Mouse (Mus musculus): ENCODE results near the gene Amigo1. TPM values are rescaled to one million over a fixed set of nuclear protein-coding genes. Genes with fewer than 3 reads are reported as not detected.
"Not testable (repeated sequence)": the region's sequence is repeated elsewhere in the genome, so short reads cannot be mapped to it uniquely, and the experiment has no call there.

Amigo1 gene
- polyA plus RNA-seq, 1 experiment from 2014 or later, result 4.3 TPM

DNA sequence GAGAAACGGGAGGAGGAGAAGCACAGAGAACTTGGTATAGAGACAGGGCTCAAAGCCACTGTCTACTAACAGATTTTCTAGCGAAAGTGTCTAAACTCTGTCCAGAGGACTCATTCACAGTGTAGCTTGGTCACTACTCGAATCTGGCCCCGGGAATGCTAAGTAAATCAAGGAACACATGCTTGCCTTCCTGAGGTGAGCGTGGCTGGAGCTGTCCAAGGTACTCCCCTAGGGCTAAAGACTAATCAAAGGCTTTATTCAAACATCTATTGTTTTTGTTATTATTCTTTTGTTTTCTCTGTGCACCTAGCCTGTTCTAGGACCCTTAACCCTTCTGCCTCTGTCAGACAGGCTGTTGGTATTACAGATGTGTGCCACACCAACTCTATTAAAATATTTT, 28.6 kb downstream of the Amigo1 start:
- DNase-seq (ENCODE audit: low spot score, missing footprints), result no peak

DNA sequence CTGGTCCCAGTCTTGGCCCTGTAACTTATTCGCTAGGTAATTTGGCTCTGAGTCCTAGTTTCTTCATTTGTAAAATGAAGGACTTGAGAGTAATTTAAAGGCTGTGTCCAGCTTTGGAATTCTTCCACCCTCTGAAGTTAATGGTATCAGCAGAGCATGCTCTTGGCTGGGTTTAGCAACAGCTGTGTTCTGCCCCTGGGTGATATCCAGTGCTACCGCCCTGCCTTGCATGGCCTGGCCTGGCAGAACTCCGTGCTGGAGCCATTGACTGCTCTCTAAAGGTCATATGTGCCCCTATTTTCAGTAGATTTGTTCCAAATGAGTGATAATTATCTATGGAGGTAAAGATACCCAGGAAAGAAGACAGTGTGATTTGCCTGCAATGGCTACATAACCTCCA, 34.5 kb downstream of the Amigo1 start:
- Histone ChIP-seq H3K27ac (ENCODE audit: low read depth, low read length) (no peak overlapping the region), H3K9ac (ENCODE audit: low read length) (no peak overlapping the region), H3K9me3 (ENCODE audit: control insufficient read depth, low read length) (no peaks in the 10 kb centered on the region), H3K4me1 (ENCODE audit: control insufficient read depth, insufficient read depth, low read length) (no peaks in the 10 kb centered on the region), H3K4me3 (ENCODE audit: low read depth, low read length) (no peak overlapping the region), H3K36me3 (ENCODE audit: control insufficient read depth, insufficient read depth, low read length) (no peaks in the 10 kb centered on the region), H3K27me3 (ENCODE audit: control insufficient read depth, insufficient read depth, low read length) (peaks cover 15% of the 10 kb centered on the region), H3K4me2 (no peak overlapping the region)
- DNase-seq (ENCODE audit: low spot score, missing footprints) (no peak), ATAC-seq (ENCODE audit: low FRiP score) (no peak)
- WGBS, result 85% methylated on average over 3 of the region's 3 CpGs

More for the DNA sequence above, 28.6 kb downstream of the Amigo1 start:
- Histone ChIP-seq H3K9ac (ENCODE audit: low read length) (no peak overlapping the region), H3K27ac (ENCODE audit: low read depth, low read length) (no peak overlapping the region), H3K4me2 (no peak overlapping the region), H3K9me3 (ENCODE audit: control insufficient read depth, low read length) (no peaks in the 10 kb centered on the region), H3K27me3 (ENCODE audit: control insufficient read depth, insufficient read depth, low read length) (no peaks in the 10 kb centered on the region), H3K4me1 (ENCODE audit: control insufficient read depth, insufficient read depth, low read length) (no peaks in the 10 kb centered on the region), H3K36me3 (ENCODE audit: control insufficient read depth, insufficient read depth, low read length) (no peaks in the 10 kb centered on the region), H3K4me3 (ENCODE audit: low read depth, low read length) (no peak overlapping the region)
- WGBS, result 22% methylated on average over 5 of the region's 5 CpGs
- no peak for ATAC-seq (ENCODE audit: low FRiP score)

DNA sequence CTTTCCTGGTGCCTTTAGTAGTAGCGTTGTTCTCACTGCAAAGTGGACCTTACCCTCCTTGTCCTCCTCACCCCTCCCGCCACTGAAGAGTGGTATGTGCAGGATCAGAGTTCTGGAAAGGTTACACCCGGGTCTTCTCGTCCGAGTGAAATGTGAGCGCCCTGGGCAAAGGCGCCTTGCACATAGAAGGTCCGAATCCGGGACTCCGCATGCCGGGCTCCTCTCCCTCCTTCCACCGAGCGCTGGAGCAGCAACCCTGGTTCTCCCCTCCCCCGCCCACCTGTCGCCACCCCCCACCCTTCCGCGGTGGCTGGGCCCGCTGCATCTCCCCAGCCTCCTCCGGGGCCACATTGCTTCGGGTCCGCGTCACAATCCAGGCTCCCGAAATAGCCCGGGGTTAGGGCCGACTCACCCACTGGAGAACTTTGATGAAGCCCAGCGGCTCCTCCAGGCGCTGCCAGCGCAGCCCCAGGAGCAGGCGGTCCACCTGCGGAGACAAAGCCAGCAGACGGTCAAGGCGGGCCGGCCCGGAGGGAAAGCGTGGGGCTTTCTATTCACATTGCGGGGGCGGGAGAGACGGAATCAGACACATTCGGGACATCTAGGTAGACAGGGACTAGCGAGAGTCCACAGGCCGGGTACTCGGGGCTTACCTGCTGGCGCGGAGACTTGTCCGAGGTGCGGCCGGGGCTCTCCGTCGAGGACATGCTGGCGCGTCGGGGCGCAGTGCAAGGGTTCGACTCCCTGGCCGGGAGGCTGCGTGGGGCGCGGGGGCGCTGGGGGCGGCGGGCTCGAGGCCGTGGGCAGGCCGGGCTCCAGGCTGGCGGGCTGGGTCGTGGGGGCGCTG, 39.8 kb downstream of the Amigo1 start:
- H3K4me1 ChIP-seq (ENCODE audit: control insufficient read depth, insufficient read depth, low read length), result peaks cover 12% of the 10 kb centered on the region
- peak; percentile 95 for DNase-seq (ENCODE audit: low spot score, missing footprints)
- H3K4me3 ChIP-seq (ENCODE audit: low read depth, low read length), result peak overlapping the region; percentile 36
- no peak overlapping the region for H3K27ac ChIP-seq (ENCODE audit: low read depth, low read length)
- no peaks in the 10 kb centered on the region for H3K36me3 ChIP-seq (ENCODE audit: control insufficient read depth, insufficient read depth, low read length)
- no peaks in the 10 kb centered on the region for H3K9me3 ChIP-seq (ENCODE audit: control insufficient read depth, low read length)
- H3K9ac ChIP-seq (ENCODE audit: low read length), result peak overlapping the region; percentile 57
- peak overlapping the region; percentile 54 for H3K4me2 ChIP-seq
- 3% methylated on average over 64 of the region's 67 CpGs for WGBS
- ATAC-seq (ENCODE audit: low FRiP score), result peak; percentile 64
- peaks cover 39% of the 10 kb centered on the region for H3K27me3 ChIP-seq (ENCODE audit: control insufficient read depth, insufficient read depth, low read length)

DNA sequence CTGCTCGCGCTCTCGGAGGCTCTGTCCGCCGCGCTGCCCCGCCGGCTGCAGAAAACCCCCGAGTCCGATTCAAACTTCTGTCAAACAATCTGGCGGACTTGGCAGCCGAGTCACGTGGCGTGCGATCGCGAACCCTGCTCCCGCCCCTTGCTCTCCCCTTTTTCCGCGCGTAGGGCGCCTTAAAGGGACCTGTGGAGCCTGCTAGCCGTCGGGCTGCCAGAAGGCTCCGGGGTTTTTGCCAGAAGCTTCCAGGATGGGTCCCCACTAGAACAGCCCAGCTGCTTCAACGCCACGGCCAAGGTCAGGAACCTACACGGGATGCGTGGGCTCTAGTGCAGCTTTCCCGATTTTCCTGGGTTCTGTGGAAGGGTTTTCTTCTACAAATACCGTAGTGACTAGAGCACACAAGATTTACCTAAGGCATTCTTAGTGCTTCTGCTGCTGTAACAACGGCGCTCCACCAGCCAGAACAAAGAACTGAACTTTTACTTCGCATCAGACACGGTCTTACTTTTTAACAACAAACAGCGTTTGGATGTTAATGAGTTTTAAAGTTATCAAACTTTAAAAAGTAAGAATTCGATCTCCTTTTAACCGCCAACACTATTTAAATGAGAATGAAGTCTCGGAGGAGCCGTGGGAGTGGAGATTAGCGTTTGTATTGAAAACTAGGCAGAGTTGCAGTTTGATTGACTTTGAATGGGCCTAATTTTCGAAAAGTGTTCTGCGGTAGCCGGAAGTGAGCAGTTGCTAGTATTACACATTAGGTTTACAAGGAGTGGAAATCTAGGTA, 40.6 kb downstream of the Amigo1 start, which contains the start of gene Sypl2:
Sypl2 (minus strand) TSS at position 91 of the 793 bp plus-strand sequence.
- H3K9me3 ChIP-seq (ENCODE audit: control insufficient read depth, low read length), result no peaks in the 10 kb centered on the region
- no peak within 1 kb of the TSS for H3K27ac ChIP-seq (ENCODE audit: low read depth, low read length)
- no peaks in the 10 kb centered on the region for H3K36me3 ChIP-seq (ENCODE audit: control insufficient read depth, insufficient read depth, low read length)
- peaks cover 12% of the 10 kb centered on the region for H3K4me1 ChIP-seq (ENCODE audit: control insufficient read depth, insufficient read depth, low read length)
- peak within 1 kb of the TSS; percentile 57 for H3K9ac ChIP-seq (ENCODE audit: low read length)
- ATAC-seq (ENCODE audit: low FRiP score) (peak; percentile 76), DNase-seq (ENCODE audit: low spot score, missing footprints) (peak; percentile 98)
- H3K4me2 ChIP-seq, result peak within 1 kb of the TSS; percentile 54
- H3K27me3 ChIP-seq (ENCODE audit: control insufficient read depth, insufficient read depth, low read length), result peaks cover 39% of the 10 kb centered on the region
- peak within 1 kb of the TSS; percentile 36 for H3K4me3 ChIP-seq (ENCODE audit: low read depth, low read length)
- WGBS, result 2% methylated on average over 34 of the region's 44 CpGs

DNA sequence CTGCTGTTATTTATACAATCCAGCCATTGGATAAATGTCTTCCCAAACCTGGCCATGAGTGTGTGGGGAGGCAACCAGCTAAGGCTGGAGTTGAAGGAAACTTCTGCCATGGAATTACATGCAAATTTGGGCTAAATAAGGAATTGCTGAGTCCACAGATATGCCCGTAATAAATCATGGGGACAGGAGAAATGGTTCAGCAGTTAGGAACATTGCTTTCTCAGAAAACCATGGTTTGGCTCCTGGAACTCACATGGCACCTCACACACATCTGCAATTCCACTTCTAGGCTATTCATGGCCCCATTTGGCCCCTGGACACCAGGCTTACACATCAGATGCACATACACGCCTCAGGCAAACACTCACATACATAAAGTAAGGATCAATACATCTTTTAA, 41.4 kb downstream of the Amigo1 start:
- Histone ChIP-seq H3K9me3 (ENCODE audit: control insufficient read depth, low read length) (no peaks in the 10 kb centered on the region), H3K36me3 (ENCODE audit: control insufficient read depth, insufficient read depth, low read length) (no peaks in the 10 kb centered on the region), H3K9ac (ENCODE audit: low read length) (no peak overlapping the region; the same call in 1 of the 2 replicates), H3K4me3 (ENCODE audit: low read depth, low read length) (no peak overlapping the region), H3K27ac (ENCODE audit: low read depth, low read length) (no peak overlapping the region), H3K4me1 (ENCODE audit: control insufficient read depth, insufficient read depth, low read length) (peaks cover 12% of the 10 kb centered on the region), H3K4me2 (peak overlapping the region; percentile 54; the same call in 1 of the 2 replicates), H3K27me3 (ENCODE audit: control insufficient read depth, insufficient read depth, low read length) (peaks cover 39% of the 10 kb centered on the region)
- 77% methylated on average over 2 of the region's 2 CpGs for WGBS
- DNase-seq (ENCODE audit: low spot score, missing footprints), result no peak
- no peak for ATAC-seq (ENCODE audit: low FRiP score)

DNA sequence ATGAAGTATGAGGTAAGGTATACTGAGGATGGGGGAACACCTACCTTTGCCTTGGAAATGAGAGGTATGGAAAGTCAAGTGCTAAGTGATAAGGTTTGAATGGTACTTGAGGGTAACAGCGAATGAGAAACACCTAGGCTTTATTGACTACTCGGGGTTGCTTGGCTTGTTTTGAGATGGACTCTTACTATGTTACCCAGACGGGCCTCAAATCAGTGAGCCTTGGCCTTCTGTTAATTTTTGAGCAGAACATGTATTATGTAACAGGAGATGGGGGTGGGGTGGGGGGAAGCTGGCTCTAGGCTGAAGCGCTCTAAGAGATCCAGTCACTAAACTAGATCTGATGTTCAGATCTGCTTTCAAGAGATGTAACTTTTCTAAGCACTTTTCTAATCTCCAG, 45.5 kb downstream of the Amigo1 start:
- H3K4me1 ChIP-seq (ENCODE audit: control insufficient read depth, insufficient read depth, low read length), result peaks cover 3% of the 10 kb centered on the region; the same call in 1 of the 2 replicates
- H3K9ac ChIP-seq (ENCODE audit: low read length), result no peak overlapping the region
- H3K4me2 ChIP-seq, result no peak overlapping the region
- WGBS, result 84% methylated on average over 4 of the region's 4 CpGs
- ATAC-seq (ENCODE audit: low FRiP score) (no peak), DNase-seq (ENCODE audit: low spot score, missing footprints) (no peak)
- H3K4me3 ChIP-seq (ENCODE audit: low read depth, low read length), result no peak overlapping the region
- H3K27me3 ChIP-seq (ENCODE audit: control insufficient read depth, insufficient read depth, low read length), result peaks cover 14% of the 10 kb centered on the region
- H3K27ac ChIP-seq (ENCODE audit: low read depth, low read length), result no peak overlapping the region
- no peaks in the 10 kb centered on the region for H3K9me3 ChIP-seq (ENCODE audit: control insufficient read depth, low read length)
- H3K36me3 ChIP-seq (ENCODE audit: control insufficient read depth, insufficient read depth, low read length), result no peaks in the 10 kb centered on the region

DNA sequence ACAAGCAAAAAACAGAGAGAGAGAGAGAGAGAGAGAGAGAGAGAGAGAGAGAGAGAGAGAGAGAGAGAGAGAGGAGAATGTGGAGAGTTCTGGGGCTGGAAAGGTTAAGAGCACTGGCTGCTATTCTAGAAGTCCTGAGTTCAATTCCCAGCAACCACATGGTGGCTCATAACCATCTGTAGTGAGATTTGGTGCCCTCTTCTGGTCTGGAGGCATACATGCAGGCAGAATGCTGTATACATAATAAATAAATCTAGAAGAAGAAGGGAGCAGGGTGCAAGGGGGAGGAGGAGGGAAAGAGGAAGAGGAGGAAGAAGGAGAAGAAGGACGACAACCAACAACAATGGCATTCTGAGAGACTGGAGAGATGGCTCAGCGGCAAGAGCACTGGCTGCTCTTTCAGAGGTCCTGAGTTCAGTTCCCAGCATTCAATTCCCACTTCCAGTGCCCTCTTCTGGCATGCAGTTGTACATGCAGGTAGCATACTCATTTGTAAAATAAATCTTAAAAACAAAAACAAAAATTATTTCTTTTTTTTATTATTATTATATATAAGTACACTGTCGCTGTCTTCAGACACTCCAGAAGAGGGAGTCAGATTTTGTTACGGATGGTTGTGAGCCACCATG, 51.5 kb downstream of the Amigo1 start:
- DNase-seq (ENCODE audit: low spot score, missing footprints); H3K27ac ChIP-seq (ENCODE audit: low read depth, low read length); H3K9ac ChIP-seq (ENCODE audit: low read length); ATAC-seq (ENCODE audit: low FRiP score); H3K36me3 ChIP-seq (ENCODE audit: control insufficient read depth, insufficient read depth, low read length); H3K9me3 ChIP-seq (ENCODE audit: control insufficient read depth, low read length); H3K4me2 ChIP-seq; H3K4me3 ChIP-seq (ENCODE audit: low read depth, low read length); H3K27me3 ChIP-seq (ENCODE audit: control insufficient read depth, insufficient read depth, low read length); H3K4me1 ChIP-seq (ENCODE audit: control insufficient read depth, insufficient read depth, low read length): not testable (repeated sequence)
- 83% methylated on average over 4 of the region's 4 CpGs for WGBS

DNA sequence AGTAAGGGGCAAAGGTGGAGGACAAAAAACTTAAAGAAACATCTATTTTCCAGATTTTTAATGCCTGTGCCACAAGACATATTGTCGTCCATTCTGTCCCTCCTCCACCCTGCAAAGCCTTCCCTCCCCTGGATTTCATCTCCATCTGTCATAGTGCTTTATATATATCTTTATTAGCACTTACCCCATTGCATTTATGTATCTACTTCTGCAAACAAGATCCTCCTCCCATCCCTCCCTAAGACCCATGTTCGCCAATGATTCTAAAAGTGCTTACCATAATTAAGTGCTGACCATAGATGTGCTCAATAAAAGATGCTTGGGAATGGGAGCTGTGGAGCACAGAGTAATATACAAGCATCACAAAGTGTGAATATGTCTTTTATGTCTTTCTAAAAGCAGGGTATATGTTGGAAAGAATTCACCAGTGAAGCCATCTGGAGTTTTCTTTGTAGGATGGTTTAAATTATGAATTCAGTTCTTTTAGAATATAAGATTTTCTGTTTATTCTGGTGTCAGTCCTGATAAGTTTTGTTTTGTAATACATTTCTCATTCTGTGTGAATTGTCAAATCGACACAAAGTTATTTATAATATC, 55.2 kb downstream of the Amigo1 start:
- H3K36me3 ChIP-seq (ENCODE audit: control insufficient read depth, insufficient read depth, low read length), result no peaks in the 10 kb centered on the region
- no peaks in the 10 kb centered on the region for H3K9me3 ChIP-seq (ENCODE audit: control insufficient read depth, low read length)
- no peak overlapping the region for H3K4me2 ChIP-seq
- 88% methylated on average over 3 of the region's 3 CpGs for WGBS
- H3K27me3 ChIP-seq (ENCODE audit: control insufficient read depth, insufficient read depth, low read length), result no peaks in the 10 kb centered on the region
- H3K4me3 ChIP-seq (ENCODE audit: low read depth, low read length), result no peak overlapping the region
- H3K4me1 ChIP-seq (ENCODE audit: control insufficient read depth, insufficient read depth, low read length), result no peaks in the 10 kb centered on the region
- DNase-seq (ENCODE audit: low spot score, missing footprints), result no peak
- ATAC-seq (ENCODE audit: low FRiP score), result no peak
- H3K27ac ChIP-seq (ENCODE audit: low read depth, low read length), result no peak overlapping the region
- no peak overlapping the region for H3K9ac ChIP-seq (ENCODE audit: low read length)

Data from midbrain, embryonic 11.5 days (tissue).